Comparison of ENCODE assay signal across 9 mouse cellular contexts in the genomic region with DNA sequence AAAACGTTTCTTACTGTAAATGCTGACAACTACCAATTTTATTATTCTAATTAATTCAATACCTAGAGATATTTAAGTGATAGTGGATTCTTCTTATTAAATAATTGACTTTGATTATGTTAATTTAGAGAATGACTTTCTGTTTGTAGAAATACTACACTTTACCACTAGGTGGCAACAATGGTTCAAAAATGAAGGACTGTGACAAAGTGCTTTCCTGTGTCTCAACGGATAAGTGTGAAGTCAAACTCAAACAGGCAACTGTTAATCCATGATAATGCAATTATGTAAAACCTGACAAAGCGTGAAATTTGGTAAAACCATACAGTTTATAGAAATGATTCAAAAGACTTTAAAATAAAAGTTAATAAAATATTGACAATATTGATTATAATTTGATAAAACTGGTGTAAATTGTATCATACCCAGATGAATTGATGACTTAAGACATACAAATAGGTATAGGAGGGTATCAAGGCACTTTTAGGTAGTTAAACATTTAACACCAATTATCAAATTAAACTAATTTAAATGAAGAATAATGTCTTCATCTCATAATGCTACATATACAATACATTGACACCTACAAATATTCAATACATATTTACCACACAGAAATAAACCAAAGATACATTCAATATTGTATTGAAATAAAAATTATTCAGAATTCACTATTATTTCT.
DNase-seq lines count a peak whose midpoint lies in the region; ATAC-seq lines count a peak whose summit lies in the region.
"Had no signal": no experiment of that assay in that cellular context is flagged by ENCODE, and none has a peak within 500 bp of the region (broad histone marks: within the 10 kb centered on the region; RNA-seq: fewer than 3 reads in every experiment).

No protein-coding gene starts in this region.

- H3K27ac ChIP-seq in forebrain, embryonic 11.5 days (ENCODE audit: low read depth, low read length), result no peak overlapping the region
- no peak overlapping the region for H3K27ac ChIP-seq in forebrain, embryonic 10.5 days
- H3K27ac ChIP-seq in midbrain, embryonic 11.5 days (ENCODE audit: low read depth, low read length), result no peak overlapping the region
- no peak overlapping the region for H3K27ac ChIP-seq in midbrain, embryonic 10.5 days (replicated peaks)

- H3K4me1 ChIP-seq in forebrain, embryonic 11.5 days (replicated peaks; ENCODE audit: control insufficient read depth, insufficient read depth, low read length), result no peaks in the 10 kb centered on the region
- H3K4me1 ChIP-seq in forebrain, embryonic 10.5 days, result no peaks in the 10 kb centered on the region
- H3K4me1 ChIP-seq in midbrain, embryonic 11.5 days (ENCODE audit: control insufficient read depth, insufficient read depth, low read length), result no peaks in the 10 kb centered on the region
- no peaks in the 10 kb centered on the region for H3K4me1 ChIP-seq in midbrain, embryonic 10.5 days

- WGBS in forebrain, embryonic 11.5 days, result 8% methylated on average over 3 of the region's 3 CpGs
- WGBS in forebrain, embryonic 10.5 days, result 11% methylated on average over 3 of the region's 3 CpGs
- WGBS in midbrain, embryonic 11.5 days, result 5% methylated on average over 3 of the region's 3 CpGs
- 7% methylated on average over 3 of the region's 3 CpGs for WGBS in midbrain, embryonic 10.5 days

- ATAC-seq in forebrain, embryonic 11.5 days (replicated peaks; ENCODE audit: low FRiP score), result peak; percentile 84
- peak; percentile 82; the same call in 1 of the 2 replicates for ATAC-seq in midbrain, embryonic 11.5 days (ENCODE audit: low FRiP score)

- H3K4me3 ChIP-seq in forebrain, embryonic 11.5 days (ENCODE audit: low read depth, low read length), result no peak overlapping the region
- H3K4me3 ChIP-seq in forebrain, embryonic 10.5 days, result no peak overlapping the region
- no peak overlapping the region for H3K4me3 ChIP-seq in midbrain, embryonic 11.5 days (ENCODE audit: low read depth, low read length)
- H3K4me3 ChIP-seq in midbrain, embryonic 10.5 days, result no peak overlapping the region

- no peak for DNase-seq in forebrain, embryonic 11.5 days (ENCODE audit: low spot score)
- no peak for DNase-seq in forebrain, embryonic 10.5 days (ENCODE audit: extremely low spot score, low spot score)
- peak; percentile 91 for DNase-seq in midbrain, embryonic 11.5 days (ENCODE audit: low spot score, missing footprints)
- no peak for DNase-seq in midbrain, embryonic 10.5 days (ENCODE audit: low spot score)
- DNase-seq in induced T-regulatory cell, adult 2 months (ENCODE audit: low read depth), result peak; percentile 58
- no peak for DNase-seq in urinary bladder, adult 18-20 months (ENCODE audit: low spot score in 2 of 2)
- no peak for DNase-seq in adrenal gland, postnatal 36 days
- no peak for DNase-seq in T-cell, adult 2 months (ENCODE audit: low spot score)
- DNase-seq: gastrocnemius, postnatal 36 days had no signal

- no peaks in the 10 kb centered on the region for H3K27me3 ChIP-seq in forebrain, embryonic 11.5 days (ENCODE audit: control insufficient read depth, insufficient read depth, low read length)
- H3K27me3 ChIP-seq in forebrain, embryonic 10.5 days (ENCODE audit: poor library complexity, severe bottlenecking), result no peaks in the 10 kb centered on the region
- H3K27me3 ChIP-seq in midbrain, embryonic 11.5 days (ENCODE audit: control insufficient read depth, insufficient read depth, low read length), result no peaks in the 10 kb centered on the region
- no peaks in the 10 kb centered on the region for H3K27me3 ChIP-seq in midbrain, embryonic 10.5 days (ENCODE audit: low read depth, poor library complexity, severe bottlenecking)

- no peaks in the 10 kb centered on the region for H3K36me3 ChIP-seq in forebrain, embryonic 11.5 days (ENCODE audit: control insufficient read depth, insufficient read depth, low read length)
- no peaks in the 10 kb centered on the region for H3K36me3 ChIP-seq in forebrain, embryonic 10.5 days (replicated peaks)
- H3K36me3 ChIP-seq in midbrain, embryonic 11.5 days (ENCODE audit: control insufficient read depth, insufficient read depth, low read length), result no peaks in the 10 kb centered on the region
- no peaks in the 10 kb centered on the region for H3K36me3 ChIP-seq in midbrain, embryonic 10.5 days

- no peak overlapping the region for H3K9ac ChIP-seq in forebrain, embryonic 11.5 days (ENCODE audit: low read length)
- H3K9ac ChIP-seq in midbrain, embryonic 11.5 days (ENCODE audit: low read length), result no peak overlapping the region

- H3K4me2 ChIP-seq in forebrain, embryonic 11.5 days (ENCODE audit: low read depth, low read length, severe bottlenecking), result no peak overlapping the region
- no peak overlapping the region for H3K4me2 ChIP-seq in midbrain, embryonic 11.5 days

- no peaks in the 10 kb centered on the region for H3K9me3 ChIP-seq in forebrain, embryonic 11.5 days (ENCODE audit: control insufficient read depth, low read length)
- no peaks in the 10 kb centered on the region for H3K9me3 ChIP-seq in forebrain, embryonic 10.5 days
- no peaks in the 10 kb centered on the region for H3K9me3 ChIP-seq in midbrain, embryonic 11.5 days (ENCODE audit: control insufficient read depth, low read length)
- no peaks in the 10 kb centered on the region for H3K9me3 ChIP-seq in midbrain, embryonic 10.5 days (replicated peaks)

Comparison
In these comparisons a context has a peak if more than half of its experiments do, and no peak if none do; other contexts are left out.
1. DNase-seq: peak in midbrain, embryonic 11.5 days (single experiment) and induced T-regulatory cell, adult 2 months (single experiment); none in forebrain, embryonic 11.5 days (single experiment), forebrain, embryonic 10.5 days (single experiment), midbrain, embryonic 10.5 days (single experiment), urinary bladder, adult 18-20 months (0 of 2), adrenal gland, postnatal 36 days (0 of 2) and T-cell, adult 2 months (single experiment).